Mouse (Mus musculus) heart, postnatal 0 days (tissue): ENCODE measurements around the gene Lgals7. TPM values are rescaled to one million over a fixed set of nuclear protein-coding genes. Genes with fewer than 3 reads are reported as not detected.

Experiments
- ATAC-seq: fragments of 200-750 bp; cut with Nextera tagmentation; 2 replicates; pipeline ENCODE4 v1.8.0; 2017; ENCODE audit warnings: low read depth, moderate number of reproducible peaks, moderate library complexity; ENCODE audit not compliant: insufficient read depth
- DNase-seq: peaks from one replicate; pipeline ENCODE4 v3.0.0-alpha.2; 2016; ENCODE audit warnings: low spot score
- H3K27ac ChIP-seq: fragments of 300-500 bp; sonication (generic); 2 replicates; pipeline ENCODE4 v1.5.1; 2014; ENCODE audit warnings: low read depth, mild to moderate bottlenecking
- H3K27me3 ChIP-seq: fragments of 300-500 bp; sonication (generic); 2 replicates; pipeline ENCODE4 v1.6.1; 2014; ENCODE audit warnings: low read length, mixed read lengths; ENCODE audit not compliant: control insufficient read depth, insufficient read depth
- H3K36me3 ChIP-seq: fragments of 300-500 bp; sonication (generic); replicated peaks from 2 replicates; pipeline ENCODE4 v1.6.1; 2014; ENCODE audit warnings: low read length, mixed read lengths; ENCODE audit not compliant: control insufficient read depth, insufficient read depth
- H3K4me1 ChIP-seq: fragments of 300-500 bp; sonication (generic); 2 replicates; pipeline ENCODE4 v1.6.1; 2014; ENCODE audit warnings: antibody characterized with exemption; ENCODE audit not compliant: control insufficient read depth, insufficient read depth
- H3K4me2 ChIP-seq: fragments of 300-500 bp; sonication (generic); 2 replicates; pipeline ENCODE4 v1.6.1; 2014; ENCODE audit warnings: low read depth, mild to moderate bottlenecking, low read length, moderate library complexity
- H3K4me3 ChIP-seq: fragments of 300-500 bp; sonication (generic); 2 replicates; pipeline ENCODE4 v1.5.1; 2014; ENCODE audit warnings: low read depth, low read length
- H3K9ac ChIP-seq: fragments of 300-500 bp; sonication (generic); replicated peaks from 2 replicates; pipeline ENCODE4 v1.6.1; 2014; ENCODE audit warnings: low read depth, low read length, mixed read lengths
- H3K9me3 ChIP-seq: fragments of 300-500 bp; sonication (generic); replicated peaks from 2 replicates; pipeline ENCODE4 v1.6.1; 2016; ENCODE audit warnings: low read length; ENCODE audit not compliant: control insufficient read depth
- CTCF ChIP-seq: IDR thresholded peaks from 2 replicates; pipeline ENCODE4 v1.5.1; 2016; ENCODE audit warnings: antibody characterized with exemption, control low read depth, low read depth
- EP300 ChIP-seq: IDR thresholded peaks from 2 replicates; pipeline ENCODE4 v1.6.1; 2016; ENCODE audit warnings: antibody characterized with exemption, low read depth
- WGBS: fragments of 180-500 bp; shearing (Covaris S2); extraction: QIAGEN DNeasy Blood & Tissue Kit; methylation state at CpG from one replicate; pipeline ENCODE4 v1.1.7; 2014; 5-methylcytosine and 5-hydroxymethylcytosine counted together
- polyA plus RNA-seq: library from polyadenylated mRNA; unstranded; fragments of >200 nt; fragmentation: Nextera tagmentation; extraction: Ambion mirVana; gene quantifications from 2 replicates; pipeline ENCODE4 v1.2.1, GENCODE M21; 2015
- total RNA-seq: library from RNA; depleted of rRNA; stranded (reverse); fragments of >200 nt; gene quantifications from 2 replicates; pipeline ENCODE4 v1.2.3, GENCODE M21; 2014; ENCODE audit warnings: low replicate concordance

Gene Lgals7
- total and polyA plus RNA-seq, 2 experiments from 2014 or later, result 2.2 TPM; not detected in 1

DNA sequence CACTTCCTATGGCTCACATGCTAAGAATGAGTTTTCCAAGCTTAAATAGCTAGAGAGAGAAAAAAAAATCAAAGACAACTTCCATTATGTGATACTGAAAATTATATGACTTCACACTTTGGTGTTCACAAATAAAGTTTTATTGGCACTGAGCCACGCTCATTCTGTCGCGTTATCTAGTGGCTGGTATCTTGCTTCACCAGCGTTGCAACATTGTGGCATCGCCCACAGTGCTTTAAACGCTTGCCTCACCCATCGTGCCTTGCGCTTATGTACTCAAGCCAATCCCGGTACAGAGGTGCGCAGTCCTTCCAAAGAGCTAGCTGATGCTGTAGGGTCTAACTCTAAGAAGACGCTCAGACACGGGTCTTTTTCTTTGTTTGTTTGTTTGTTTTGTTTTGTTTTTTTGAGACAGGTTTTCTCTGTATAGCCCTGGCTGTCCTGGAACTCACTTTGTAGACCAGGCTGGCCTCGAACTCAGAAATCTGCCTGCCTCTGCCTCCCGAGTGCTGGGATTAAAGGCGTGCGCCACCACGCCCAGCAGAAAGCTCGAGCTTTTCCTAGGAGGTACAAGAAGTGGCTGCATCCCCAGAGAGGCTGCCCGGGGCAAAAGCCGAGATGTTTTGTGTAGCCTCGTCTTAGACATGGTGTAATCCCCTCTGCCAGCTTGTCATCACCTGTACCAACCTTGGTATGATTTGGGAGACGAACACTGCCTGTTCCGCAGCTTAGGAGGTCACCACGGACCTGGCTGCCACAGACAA is 7.4 kb downstream of the Lgals7 start:
- Histone ChIP-seq H3K9me3 (no peaks in the 10 kb centered on the region), H3K4me2 (no peak overlapping the region), H3K4me3 (no peak overlapping the region), H3K36me3 (no peaks in the 10 kb centered on the region), H3K27me3 (no peaks in the 10 kb centered on the region), H3K27ac (no peak overlapping the region), H3K4me1 (no peaks in the 10 kb centered on the region), H3K9ac (no peak overlapping the region)
- WGBS, result 74% methylated on average over 24 of the region's 24 CpGs
- DNase-seq (no peak), ATAC-seq (no peak)
- no peak for TF ChIP-seq EP300
- TF ChIP-seq CTCF, result no peak

DNA sequence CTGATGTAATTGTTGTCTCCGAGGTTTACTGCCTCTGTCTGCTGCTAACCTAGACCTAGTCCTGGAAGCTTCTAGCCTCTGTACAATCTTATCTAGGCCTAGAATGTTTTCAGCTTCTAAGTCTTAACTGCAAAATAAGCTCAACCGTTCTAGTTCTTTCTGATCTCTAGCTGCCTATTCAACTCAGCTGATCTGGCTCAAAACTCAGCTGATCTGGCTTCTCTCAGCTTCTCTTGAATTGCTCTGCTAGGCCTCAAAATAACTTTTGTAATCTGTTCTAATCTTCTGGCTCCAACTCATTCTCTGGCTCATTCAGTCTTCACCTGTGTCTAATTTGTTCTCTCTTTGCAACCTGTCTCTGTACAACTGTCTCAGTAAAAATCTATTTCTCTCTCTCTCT is 10.9 kb downstream of the Lgals7 start:
- DNase-seq (no peak), ATAC-seq (no peak)
- H3K4me2 ChIP-seq, result no peak overlapping the region
- WGBS, result 56% methylated on average over 2 of the region's 2 CpGs
- H3K27me3 ChIP-seq, result no peaks in the 10 kb centered on the region
- H3K4me3 ChIP-seq, result no peak overlapping the region
- no peak overlapping the region for H3K27ac ChIP-seq
- H3K9ac ChIP-seq, result no peak overlapping the region
- H3K36me3 ChIP-seq, result no peaks in the 10 kb centered on the region
- H3K4me1 ChIP-seq, result no peaks in the 10 kb centered on the region
- no peaks in the 10 kb centered on the region for H3K9me3 ChIP-seq
- TF ChIP-seq EP300, result no peak
- TF ChIP-seq CTCF, result no peak

GRCm38 (mm10) chr7:28876099-28876498 is 12.4 kb downstream of the Lgals7 start:
- H3K9ac ChIP-seq, result no peak overlapping the region
- 63% methylated on average over 4 of the region's 4 CpGs for WGBS
- DNase-seq (no peak), ATAC-seq (no peak)
- no peaks in the 10 kb centered on the region for H3K36me3 ChIP-seq
- no peak overlapping the region for H3K4me3 ChIP-seq
- no peak overlapping the region for H3K27ac ChIP-seq
- no peaks in the 10 kb centered on the region for H3K4me1 ChIP-seq
- H3K4me2 ChIP-seq, result no peak overlapping the region
- no peak for TF ChIP-seq EP300
- TF ChIP-seq CTCF, result no peak
- H3K27me3 ChIP-seq, result no peaks in the 10 kb centered on the region
- H3K9me3 ChIP-seq, result no peaks in the 10 kb centered on the region

DNA sequence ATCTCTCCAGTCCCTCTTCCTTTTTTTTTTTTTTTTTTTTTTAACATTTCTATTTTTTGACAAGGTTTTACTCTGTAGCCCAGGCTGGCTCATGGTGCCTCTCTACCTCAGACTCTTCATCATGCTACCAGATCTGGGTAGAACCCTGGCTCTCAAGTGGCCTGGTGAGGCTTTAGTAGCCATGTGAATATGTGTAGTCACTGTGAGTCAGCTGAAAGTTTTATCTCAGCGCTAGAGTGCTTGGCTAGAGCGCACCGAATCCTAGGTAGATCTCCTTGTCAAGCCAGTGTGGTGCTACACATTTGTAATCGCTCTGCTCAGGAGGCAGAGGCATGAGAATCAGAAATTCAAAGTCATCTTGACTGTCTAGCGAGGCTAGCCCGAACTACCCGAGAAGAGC is 13.5 kb downstream of the Lgals7 start:
- WGBS, result 72% methylated on average over 7 of the region's 7 CpGs
- Histone ChIP-seq H3K27me3 (no peaks in the 10 kb centered on the region), H3K4me1 (no peaks in the 10 kb centered on the region), H3K4me2 (no peak overlapping the region), H3K9ac (no peak overlapping the region), H3K9me3 (no peaks in the 10 kb centered on the region), H3K27ac (no peak overlapping the region), H3K4me3 (no peak overlapping the region), H3K36me3 (no peaks in the 10 kb centered on the region)
- DNase-seq (no peak), ATAC-seq (no peak)
- no peak for TF ChIP-seq CTCF
- no peak for TF ChIP-seq EP300

DNA sequence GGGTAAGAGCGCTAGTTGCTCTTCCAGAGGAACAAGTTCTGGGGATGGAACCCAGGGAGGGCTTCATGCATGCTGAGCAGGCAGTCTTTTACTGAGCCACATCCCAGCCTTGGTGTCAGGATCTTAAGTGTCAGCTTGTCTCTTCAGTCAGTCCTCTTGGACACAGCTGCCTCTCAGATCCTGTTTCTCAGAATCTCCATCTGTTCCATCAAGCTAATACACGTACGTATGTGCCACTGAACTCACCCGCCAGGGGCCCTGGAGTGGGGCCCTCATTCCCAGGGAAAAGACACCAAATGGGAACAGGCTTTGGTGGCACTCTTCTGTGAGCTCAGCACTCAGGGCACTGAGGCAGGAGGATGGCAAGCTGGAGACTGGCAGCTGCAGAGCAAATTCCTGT is 14.2 kb downstream of the Lgals7 start:
- H3K27ac ChIP-seq, result no peak overlapping the region
- H3K9me3 ChIP-seq, result no peaks in the 10 kb centered on the region
- no peak overlapping the region for H3K9ac ChIP-seq
- H3K36me3 ChIP-seq, result no peaks in the 10 kb centered on the region
- H3K4me1 ChIP-seq, result no peaks in the 10 kb centered on the region
- H3K4me2 ChIP-seq, result no peak overlapping the region
- no peak for TF ChIP-seq EP300
- TF ChIP-seq CTCF, result no peak
- no peak overlapping the region for H3K4me3 ChIP-seq
- ATAC-seq (no peak), DNase-seq (no peak)
- WGBS, result 79% methylated on average over 4 of the region's 4 CpGs
- no peaks in the 10 kb centered on the region for H3K27me3 ChIP-seq

DNA sequence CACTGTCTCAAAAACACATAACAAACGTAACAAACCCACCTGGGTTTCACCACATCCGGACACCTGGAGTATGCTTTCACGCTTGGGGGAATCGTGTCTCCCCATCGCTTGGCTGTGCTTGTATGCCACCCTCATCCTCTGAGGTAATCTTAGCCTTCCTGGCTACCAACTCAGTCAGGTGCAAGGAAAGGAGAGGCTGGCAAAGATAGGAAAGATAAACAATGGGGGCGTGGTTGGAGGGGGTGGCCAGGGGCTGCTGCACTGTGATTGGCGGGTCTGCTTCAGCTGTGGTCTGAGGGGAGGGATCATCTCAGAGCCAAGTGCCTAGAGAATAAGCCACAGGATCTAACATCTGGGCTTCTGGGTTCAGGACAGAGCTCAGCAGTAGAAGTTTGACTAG is 16.0 kb downstream of the Lgals7 start:
- ATAC-seq, result no peak
- H3K27ac ChIP-seq, result no peak overlapping the region
- H3K4me1 ChIP-seq, result no peaks in the 10 kb centered on the region
- WGBS, result 68% methylated on average over 7 of the region's 7 CpGs
- no peaks in the 10 kb centered on the region for H3K36me3 ChIP-seq
- H3K9ac ChIP-seq, result no peak overlapping the region
- no peak for DNase-seq
- no peaks in the 10 kb centered on the region for H3K27me3 ChIP-seq
- TF ChIP-seq EP300, result no peak
- no peak for TF ChIP-seq CTCF
- H3K4me2 ChIP-seq, result no peak overlapping the region
- H3K9me3 ChIP-seq, result no peaks in the 10 kb centered on the region
- no peak overlapping the region for H3K4me3 ChIP-seq
